Mouse (Mus musculus): Measurements from ENCODE around the gene Taar7e. TPM values are rescaled to one million over a fixed set of nuclear protein-coding genes. Genes with fewer than 3 reads are reported as not detected.
"Not testable (repeated sequence)": the region's sequence is repeated elsewhere in the genome, so short reads cannot be mapped to it uniquely, and the experiment has no call there.

The Taar7e gene
- polyA plus RNA-seq (2015; fragmentation: Nextera tagmentation; extraction: Ambion mirVana), result not detected in 2 replicates

DNA sequence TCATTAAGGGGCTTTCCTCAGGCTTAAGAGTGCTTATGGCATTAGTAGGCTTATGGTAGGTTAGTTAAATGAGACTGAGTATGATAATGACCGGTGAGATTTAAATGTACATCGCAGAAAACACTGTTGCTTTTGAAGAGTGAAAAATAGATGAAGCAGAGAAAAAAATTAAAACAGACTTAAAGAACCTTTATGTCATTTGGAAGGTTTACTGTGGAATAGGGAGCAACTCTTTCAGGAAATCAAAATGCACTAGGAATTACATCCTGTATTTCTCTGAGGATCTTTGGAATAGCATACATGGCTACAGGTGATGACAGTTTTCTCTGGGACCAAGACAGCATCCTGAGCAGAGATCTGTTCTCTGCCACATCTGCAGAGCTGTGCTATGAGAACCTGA lies at the start of gene Taar7e:
TSS of gene Taar7e (plus strand) at position 301 of the 400 bp plus-strand sequence.
- H3K4me3 ChIP-seq (replicated peaks), result no peak within 1 kb of the TSS
- no peaks in the 10 kb centered on the region for H3K36me3 ChIP-seq
- H3K9ac ChIP-seq, result no peak within 1 kb of the TSS
- ATAC-seq (replicated peaks; ENCODE audit: low FRiP score), result no peak
- H3K4me2 ChIP-seq, result no peak within 1 kb of the TSS
- 89% methylated on average over 2 of the region's 2 CpGs for WGBS
- no peak within 1 kb of the TSS for H3K27ac ChIP-seq
- H3K4me1 ChIP-seq, result no peaks in the 10 kb centered on the region
- no peaks in the 10 kb centered on the region for H3K27me3 ChIP-seq
- H3K9me3 ChIP-seq (replicated peaks), result no peaks in the 10 kb centered on the region

DNA sequence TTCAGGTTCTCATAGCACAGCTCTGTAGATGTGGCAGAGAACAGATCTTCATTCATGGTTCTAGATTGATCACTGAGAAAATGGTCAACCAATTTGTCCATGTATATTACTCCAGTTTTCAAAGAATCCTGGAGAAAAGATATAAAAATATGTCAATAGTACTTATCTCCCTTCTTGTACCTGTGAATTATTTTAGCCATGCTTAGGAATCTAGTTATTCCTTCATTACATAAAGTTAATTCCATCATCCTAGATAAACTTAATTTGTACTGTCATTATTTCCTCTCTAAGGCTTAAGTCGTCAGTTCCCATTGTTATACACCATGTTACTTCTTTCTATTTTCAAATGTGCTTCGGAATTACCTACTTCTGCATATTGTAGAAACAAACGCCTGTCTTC lies 44.0 kb upstream of the Taar7e start, which contains the start of gene Taar7a:
TSS of gene Taar7a (minus strand) at position 101 of the 400 bp plus-strand sequence.
- no peak for ATAC-seq (replicated peaks; ENCODE audit: low FRiP score)
- H3K4me3 ChIP-seq (replicated peaks), result no peak within 1 kb of the TSS
- H3K4me2 ChIP-seq, result no peak within 1 kb of the TSS
- H3K27ac ChIP-seq, result no peak within 1 kb of the TSS
- H3K4me1 ChIP-seq, result no peaks in the 10 kb centered on the region
- H3K36me3 ChIP-seq, result no peaks in the 10 kb centered on the region
- WGBS, result 86% methylated on average over 3 of the region's 3 CpGs
- no peaks in the 10 kb centered on the region for H3K27me3 ChIP-seq
- no peak within 1 kb of the TSS for H3K9ac ChIP-seq
- no peaks in the 10 kb centered on the region for H3K9me3 ChIP-seq (replicated peaks)

DNA sequence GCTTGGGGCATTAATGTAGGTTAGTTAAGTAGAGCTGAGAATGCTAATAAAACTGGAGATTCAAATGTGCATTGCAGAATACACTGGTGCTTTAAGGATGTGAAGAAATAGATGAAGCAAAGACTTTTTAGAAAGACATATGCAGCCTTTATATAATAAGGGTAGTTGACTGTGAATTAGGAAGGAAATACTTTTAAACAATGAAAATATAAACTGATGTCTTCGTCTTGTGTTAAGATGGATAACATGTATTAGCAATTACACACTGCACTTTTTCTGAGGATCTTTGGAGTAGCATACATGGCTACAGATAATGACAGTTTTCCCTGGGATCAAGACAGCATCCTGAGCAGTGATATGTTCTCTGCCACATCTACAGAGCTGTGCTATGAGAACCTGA lies 37.8 kb upstream of the Taar7e start, which contains the start of gene Taar7b:
TSS of gene Taar7b (plus strand) at position 301 of the 400 bp plus-strand sequence.
- H3K9me3 ChIP-seq (replicated peaks), result no peaks in the 10 kb centered on the region
- H3K4me2 ChIP-seq, result no peak within 1 kb of the TSS
- ATAC-seq (replicated peaks; ENCODE audit: low FRiP score), result no peak
- 86% methylated on average over 1 of the region's 1 CpGs for WGBS
- no peaks in the 10 kb centered on the region for H3K27me3 ChIP-seq
- H3K9ac ChIP-seq, result no peak within 1 kb of the TSS
- no peaks in the 10 kb centered on the region for H3K36me3 ChIP-seq
- H3K4me1 ChIP-seq, result no peaks in the 10 kb centered on the region
- no peak within 1 kb of the TSS for H3K4me3 ChIP-seq (replicated peaks)
- no peak within 1 kb of the TSS for H3K27ac ChIP-seq

DNA sequence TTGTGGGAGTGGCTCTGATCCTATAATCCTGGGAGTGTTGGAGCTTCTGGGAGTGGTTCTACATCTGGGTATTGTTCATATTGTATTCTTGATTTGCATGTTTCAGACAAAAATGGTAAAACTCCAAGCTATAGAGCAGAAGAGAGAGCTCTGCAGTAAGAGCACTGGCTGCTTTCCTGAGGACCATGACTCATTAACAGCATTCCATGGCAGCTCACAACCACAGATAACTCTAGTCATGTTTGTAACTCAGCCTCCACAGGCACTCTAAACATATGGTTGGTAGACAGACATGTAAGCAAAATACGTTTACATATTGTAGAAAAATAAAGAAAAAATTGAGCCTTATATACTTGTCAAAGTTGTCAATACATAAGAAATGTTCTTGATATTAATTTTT lies 31.0 kb upstream of the Taar7e start:
- WGBS, result 84% methylated on average over 1 of the region's 1 CpGs
- H3K4me2 ChIP-seq, result no peak overlapping the region
- H3K27ac ChIP-seq, result no peak overlapping the region
- H3K4me1 ChIP-seq, result no peaks in the 10 kb centered on the region
- no peaks in the 10 kb centered on the region for H3K36me3 ChIP-seq
- H3K4me3 ChIP-seq (replicated peaks), result no peak overlapping the region
- no peak for ATAC-seq (replicated peaks; ENCODE audit: low FRiP score)
- no peaks in the 10 kb centered on the region for H3K9me3 ChIP-seq (replicated peaks)
- H3K27me3 ChIP-seq, result no peaks in the 10 kb centered on the region
- H3K9ac ChIP-seq, result no peak overlapping the region

DNA sequence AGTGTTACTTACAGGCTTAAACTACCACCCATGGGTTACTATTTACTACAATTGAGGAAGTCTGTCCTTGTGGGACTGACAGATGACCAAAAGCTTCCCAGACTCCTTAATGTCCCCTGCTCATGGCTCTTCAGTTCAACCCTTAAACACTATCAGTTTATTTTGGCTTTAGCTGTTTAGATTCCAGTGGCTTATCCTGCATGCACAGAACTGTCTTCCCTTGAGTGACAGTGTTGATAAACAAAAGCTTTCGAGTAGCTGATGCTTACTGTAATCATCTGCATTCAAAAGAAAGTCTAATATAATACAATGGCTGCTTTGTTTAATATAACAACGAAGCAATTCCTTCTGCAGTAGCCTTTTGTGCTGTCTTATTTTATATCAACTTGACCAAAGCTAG lies 30.4 kb upstream of the Taar7e start:
- WGBS, result 62% methylated on average over 2 of the region's 2 CpGs
- ATAC-seq (replicated peaks; ENCODE audit: low FRiP score), result no peak
- Histone ChIP-seq H3K4me2 (no peak overlapping the region), H3K36me3 (no peaks in the 10 kb centered on the region), H3K4me3 (replicated peaks) (no peak overlapping the region), H3K9me3 (replicated peaks) (no peaks in the 10 kb centered on the region), H3K27ac (no peak overlapping the region), H3K27me3 (no peaks in the 10 kb centered on the region), H3K4me1 (no peaks in the 10 kb centered on the region), H3K9ac (no peak overlapping the region)

DNA sequence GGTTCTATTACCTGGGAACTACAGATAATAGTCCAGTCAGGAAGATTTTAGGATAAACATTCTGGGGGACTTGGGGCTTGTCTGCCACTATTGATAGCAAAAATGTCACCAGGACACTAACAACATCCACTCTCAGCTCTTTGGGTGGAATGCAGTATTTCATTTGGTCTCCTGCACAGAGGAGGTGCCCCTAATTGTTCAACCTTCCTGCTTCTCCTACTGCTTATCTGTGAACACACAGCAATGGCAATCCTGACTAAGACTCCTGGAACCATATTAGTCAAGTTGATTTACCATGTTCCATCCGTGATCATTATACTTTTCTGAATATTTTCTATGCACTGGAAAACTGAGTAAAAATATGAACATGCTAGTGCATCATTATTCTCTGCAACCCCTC lies 29.3 kb upstream of the Taar7e start:
- no peaks in the 10 kb centered on the region for H3K9me3 ChIP-seq (replicated peaks)
- WGBS, result 81% methylated on average over 1 of the region's 1 CpGs

DNA sequence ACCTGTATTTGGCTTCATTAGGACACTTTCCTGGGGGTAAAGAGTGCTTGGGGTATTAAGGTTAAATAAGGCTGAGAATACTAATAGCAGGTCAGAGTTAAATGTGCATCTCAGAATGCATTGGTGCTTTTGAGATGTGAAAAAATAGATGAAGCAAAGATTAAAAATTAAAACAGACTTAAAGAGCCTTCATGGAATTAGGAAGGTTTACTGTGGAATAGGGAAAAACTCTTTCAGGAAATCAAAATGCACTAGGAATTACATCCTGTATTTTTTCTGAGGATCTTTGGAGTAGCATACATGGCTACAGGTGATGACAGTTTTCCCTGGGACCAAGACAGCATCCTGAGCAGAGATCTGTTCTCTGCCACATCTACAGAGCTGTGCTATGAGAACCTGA lies 10.5 kb upstream of the Taar7e start, which contains the start of gene Taar7d:
TSS of gene Taar7d (plus strand) at position 301 of the 400 bp plus-strand sequence.
- no peak for ATAC-seq (replicated peaks; ENCODE audit: low FRiP score)
- no peak within 1 kb of the TSS for H3K4me2 ChIP-seq
- no peaks in the 10 kb centered on the region for H3K27me3 ChIP-seq
- no peak within 1 kb of the TSS for H3K9ac ChIP-seq
- no peaks in the 10 kb centered on the region for H3K4me1 ChIP-seq
- no peak within 1 kb of the TSS for H3K4me3 ChIP-seq (replicated peaks)
- no peaks in the 10 kb centered on the region for H3K9me3 ChIP-seq (replicated peaks)
- no peak within 1 kb of the TSS for H3K27ac ChIP-seq
- H3K36me3 ChIP-seq, result no peaks in the 10 kb centered on the region

More for the DNA sequence above, 29.3 kb upstream of the Taar7e start:
- H3K4me2 ChIP-seq, result no peak overlapping the region
- H3K4me3 ChIP-seq (replicated peaks), result no peak overlapping the region
- H3K27me3 ChIP-seq, result no peaks in the 10 kb centered on the region
- no peak for ATAC-seq (replicated peaks; ENCODE audit: low FRiP score)
- no peaks in the 10 kb centered on the region for H3K4me1 ChIP-seq
- H3K9ac ChIP-seq, result no peak overlapping the region
- no peaks in the 10 kb centered on the region for H3K36me3 ChIP-seq
- H3K27ac ChIP-seq, result no peak overlapping the region

DNA sequence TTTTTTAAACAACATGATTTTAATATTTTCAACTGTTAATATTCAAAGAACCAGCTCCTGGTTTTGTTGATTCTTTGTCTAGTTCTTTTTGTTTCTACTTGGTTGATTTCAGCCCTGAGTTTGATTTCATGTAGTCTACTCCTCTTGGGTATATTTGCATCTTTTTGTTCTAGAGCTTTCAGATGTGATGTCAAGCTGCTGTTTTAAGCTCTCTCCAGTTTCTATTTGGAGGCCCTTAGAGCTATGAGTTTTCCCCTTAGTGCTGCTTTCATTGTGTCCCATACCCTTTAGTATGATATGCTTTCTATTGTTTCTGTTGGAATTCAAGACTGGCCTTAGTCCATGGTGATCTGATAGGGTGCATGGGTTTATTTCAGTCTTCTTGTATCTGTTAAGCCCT lies 6.1 kb upstream of the Taar7e start:
- ATAC-seq (replicated peaks; ENCODE audit: low FRiP score), result no peak
- Histone ChIP-seq H3K27ac (no peak overlapping the region), H3K4me2 (no peak overlapping the region), H3K27me3 (no peaks in the 10 kb centered on the region), H3K9ac (no peak overlapping the region), H3K4me1 (no peaks in the 10 kb centered on the region), H3K9me3 (replicated peaks) (no peaks in the 10 kb centered on the region), H3K36me3 (no peaks in the 10 kb centered on the region), H3K4me3 (replicated peaks) (no peak overlapping the region)

DNA sequence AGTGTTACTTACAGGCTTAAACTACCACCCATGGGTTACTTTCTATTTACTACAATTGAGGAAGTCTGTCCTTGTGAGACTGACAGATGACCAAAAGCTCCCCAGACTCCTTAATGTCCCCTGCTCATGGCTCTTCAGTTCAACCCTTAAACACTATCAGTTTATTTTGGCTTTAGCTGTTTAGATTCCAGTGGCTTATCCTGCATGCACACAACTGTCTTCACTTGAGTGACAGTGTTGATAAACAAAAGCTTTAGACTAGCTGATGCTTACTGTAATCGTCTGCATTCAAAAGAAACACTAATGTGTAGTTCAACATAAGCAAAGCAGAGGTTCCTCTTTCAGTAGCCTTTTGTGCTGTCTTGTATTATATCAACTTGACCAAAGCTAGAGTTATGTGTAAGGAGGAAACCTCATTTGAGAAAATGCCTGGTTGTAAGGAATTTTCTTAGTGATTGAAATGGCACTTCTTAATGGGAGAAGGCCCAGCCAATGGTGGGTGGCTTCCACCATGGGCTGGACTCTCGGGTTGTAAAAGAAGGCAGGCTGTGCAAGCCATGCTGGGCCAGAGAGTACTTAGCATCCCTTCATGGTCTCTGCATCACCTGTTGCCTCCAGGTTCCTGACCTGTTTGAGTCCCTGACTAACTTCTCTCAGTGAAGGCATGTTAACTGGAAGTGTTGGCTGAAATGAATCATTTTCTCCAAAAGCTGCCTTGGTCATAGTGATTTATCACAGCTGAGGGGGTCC lies 2.9 kb downstream of the Taar7e start:
- Histone ChIP-seq H3K27ac (no peak overlapping the region), H3K36me3 (no peaks in the 10 kb centered on the region), H3K9ac (no peak overlapping the region), H3K4me1 (no peaks in the 10 kb centered on the region), H3K4me3 (replicated peaks) (no peak overlapping the region), H3K27me3 (no peaks in the 10 kb centered on the region), H3K9me3 (replicated peaks) (no peaks in the 10 kb centered on the region), H3K4me2 (no peak overlapping the region)
- ATAC-seq (replicated peaks; ENCODE audit: low FRiP score), result no peak
- 78% methylated on average over 2 of the region's 2 CpGs for WGBS

DNA sequence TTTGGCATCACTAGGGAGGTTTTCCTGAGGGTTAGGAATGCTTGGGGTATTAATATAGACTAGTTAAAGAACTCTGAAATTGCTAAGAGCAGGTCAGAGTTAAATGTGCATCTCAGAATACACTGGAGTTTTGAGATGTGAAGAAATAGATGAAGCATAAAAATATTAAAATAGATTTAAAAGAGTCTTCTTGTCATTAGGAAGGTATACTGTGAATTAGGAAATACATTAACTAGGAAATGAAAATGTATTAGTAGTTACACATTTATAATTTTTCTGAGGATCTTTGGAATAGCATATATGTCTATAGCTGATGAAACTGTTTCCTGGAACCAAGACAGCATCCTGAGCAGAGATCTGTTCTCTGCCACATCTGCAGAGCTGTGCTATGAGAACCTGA lies 11.8 kb downstream of the Taar7e start, which contains the start of gene Taar7f:
TSS of gene Taar7f (plus strand) at position 301 of the 400 bp plus-strand sequence.
- no peak within 1 kb of the TSS for H3K27ac ChIP-seq
- H3K4me2 ChIP-seq, result no peak within 1 kb of the TSS
- no peaks in the 10 kb centered on the region for H3K36me3 ChIP-seq
- ATAC-seq (replicated peaks; ENCODE audit: low FRiP score), result no peak
- no peaks in the 10 kb centered on the region for H3K4me1 ChIP-seq
- no peak within 1 kb of the TSS for H3K4me3 ChIP-seq (replicated peaks)
- no peaks in the 10 kb centered on the region for H3K27me3 ChIP-seq
- no peaks in the 10 kb centered on the region for H3K9me3 ChIP-seq (replicated peaks)
- H3K9ac ChIP-seq, result no peak within 1 kb of the TSS

DNA sequence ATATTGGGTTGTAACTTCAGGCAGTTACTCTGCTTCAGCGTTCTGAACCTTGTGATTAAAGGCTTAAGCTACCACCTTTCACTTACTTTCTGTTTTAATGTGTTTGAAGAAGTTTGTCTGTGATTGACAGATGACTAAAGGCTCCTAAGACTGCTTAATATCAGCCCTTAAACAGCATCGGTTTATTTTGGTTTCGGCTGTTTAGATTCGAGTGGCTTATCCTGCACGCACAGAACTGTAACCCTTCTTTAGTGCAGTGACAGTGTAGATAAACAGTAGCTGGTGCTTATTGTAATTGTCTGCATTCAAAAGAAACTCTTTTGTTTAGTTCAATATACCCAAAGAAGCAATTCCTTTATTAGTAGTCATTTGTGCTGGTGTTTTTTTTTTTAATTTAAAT lies 14.6 kb downstream of the Taar7e start:
- H3K9me3 ChIP-seq (replicated peaks), result no peaks in the 10 kb centered on the region
- no peak for ATAC-seq (replicated peaks; ENCODE audit: low FRiP score)
- 77% methylated on average over 5 of the region's 5 CpGs for WGBS
- no peak overlapping the region for H3K4me2 ChIP-seq
- no peak overlapping the region for H3K4me3 ChIP-seq (replicated peaks)
- no peak overlapping the region for H3K27ac ChIP-seq
- no peak overlapping the region for H3K9ac ChIP-seq
- no peaks in the 10 kb centered on the region for H3K4me1 ChIP-seq
- H3K27me3 ChIP-seq, result no peaks in the 10 kb centered on the region
- no peaks in the 10 kb centered on the region for H3K36me3 ChIP-seq

DNA sequence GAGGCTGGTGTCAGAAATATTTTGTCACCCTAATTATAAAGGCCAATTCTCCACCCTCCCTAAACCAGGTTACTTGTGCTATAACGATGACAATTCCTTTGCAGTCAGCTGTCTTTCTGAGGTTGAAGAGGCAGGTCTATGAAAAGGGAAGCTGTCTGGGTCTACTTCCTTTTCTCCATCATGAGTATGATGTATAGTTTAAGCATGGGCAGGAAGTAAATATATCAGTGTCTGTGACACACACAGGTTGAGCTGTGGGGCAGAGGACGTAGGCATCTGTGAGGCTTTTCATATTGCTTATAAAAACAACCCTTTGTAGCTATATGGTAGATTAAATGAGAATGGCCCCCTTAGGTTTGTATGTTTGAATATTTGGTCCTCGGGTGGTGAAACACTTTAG lies 21.6 kb downstream of the Taar7e start:
- no peak overlapping the region for H3K9ac ChIP-seq
- no peaks in the 10 kb centered on the region for H3K9me3 ChIP-seq (replicated peaks)
- H3K27me3 ChIP-seq, result no peaks in the 10 kb centered on the region
- no peaks in the 10 kb centered on the region for H3K4me1 ChIP-seq
- no peak overlapping the region for H3K4me2 ChIP-seq
- no peak for ATAC-seq (replicated peaks; ENCODE audit: low FRiP score)
- H3K27ac ChIP-seq, result no peak overlapping the region
- 74% methylated on average over 3 of the region's 3 CpGs for WGBS
- H3K36me3 ChIP-seq, result no peaks in the 10 kb centered on the region
- H3K4me3 ChIP-seq (replicated peaks), result no peak overlapping the region

DNA sequence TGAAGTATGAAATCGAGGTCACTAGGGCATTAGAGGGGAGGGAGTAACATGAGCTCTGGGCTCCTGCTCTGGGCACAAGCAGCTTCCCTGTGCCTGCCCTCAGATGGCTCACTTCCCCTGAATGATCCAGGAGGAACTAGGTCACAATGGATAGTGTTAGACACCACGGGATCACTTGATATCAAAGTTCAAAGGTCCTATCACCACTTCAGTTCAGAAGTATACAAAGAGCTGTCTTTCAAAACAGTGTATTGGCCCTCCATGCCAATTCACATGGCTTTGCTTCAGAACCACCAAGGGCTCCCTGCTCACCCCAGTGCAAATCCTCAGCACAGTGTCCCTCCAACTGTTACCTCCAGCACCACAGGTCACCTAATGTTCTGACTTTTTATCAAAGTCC lies 37.3 kb downstream of the Taar7e start:
- H3K9ac ChIP-seq; H3K4me1 ChIP-seq; ATAC-seq (replicated peaks; ENCODE audit: low FRiP score); H3K9me3 ChIP-seq (replicated peaks); H3K27ac ChIP-seq; H3K27me3 ChIP-seq; H3K4me2 ChIP-seq; H3K36me3 ChIP-seq; H3K4me3 ChIP-seq (replicated peaks): not testable (repeated sequence)
- 28% methylated on average over 2 of the region's 2 CpGs for WGBS
